ENCODE assay signal across 11 mouse cellular contexts in genomic region chr9:71759893-71760292, GRCm38 (mm10). TPM values are rescaled to one million over a fixed set of nuclear protein-coding genes. Genes with fewer than 3 reads are reported as not detected.
DNase-seq lines count a peak whose midpoint lies in the region; ATAC-seq and TF ChIP-seq lines count a peak whose summit lies in the region.
"Had no signal": no experiment of that assay in that cellular context is flagged by ENCODE, and none has a peak within 500 bp of the region (broad histone marks: within the 10 kb centered on the region; RNA-seq: fewer than 3 reads in every experiment).

No protein-coding gene starts in this region.

- H3K79me2 ChIP-seq in liver, adult 2 months (ENCODE audit: control insufficient read depth, insufficient read depth, low read length): peaks cover 40% of the 10 kb centered on the region; the same call in 1 of the 2 replicates

- TF ChIP-seq CTCF in liver, adult 2 months (IDR thresholded peaks at IDR 0.05; ENCODE audit: low read depth, low read length): no peak

- peaks cover 16% of the 10 kb centered on the region for H3K4me1 ChIP-seq in liver, adult 2 months (ENCODE audit: control insufficient read depth, insufficient read depth, low read length)
- peaks cover 11% of the 10 kb centered on the region for H3K4me1 ChIP-seq in liver, embryonic 12.5 days
- H3K4me1 ChIP-seq in kidney, embryonic 16.5 days (ENCODE audit: insufficient read depth, low read length): peaks cover 63% of the 10 kb centered on the region
- peaks cover 35% of the 10 kb centered on the region for H3K4me1 ChIP-seq in stomach, embryonic 14.5 days (ENCODE audit: control insufficient read depth, insufficient read depth, low read length)

- no peaks in the 10 kb centered on the region for H3K27me3 ChIP-seq in liver, adult 2 months (ENCODE audit: control insufficient read depth, insufficient read depth, low read length)
- no peaks in the 10 kb centered on the region for H3K27me3 ChIP-seq in liver, embryonic 12.5 days (replicated peaks)
- no peaks in the 10 kb centered on the region for H3K27me3 ChIP-seq in kidney, embryonic 16.5 days (ENCODE audit: insufficient read depth, low read length)
- no peaks in the 10 kb centered on the region for H3K27me3 ChIP-seq in stomach, embryonic 14.5 days (ENCODE audit: control insufficient read depth, insufficient read depth, low read length)

- no peak for ATAC-seq in liver, embryonic 12.5 days
- ATAC-seq in kidney, embryonic 16.5 days (ENCODE audit: low FRiP score, low TSS enrichment): peak; percentile 50; the same call in 1 of the 2 replicates
- ATAC-seq in stomach, embryonic 14.5 days (ENCODE audit: insufficient number of reproducible peaks, insufficient read depth, low FRiP score, low read depth): no peak
- ATAC-seq in activated CD4-positive, CD25-positive, alpha-beta regulatory T cell, adult 4 months: no peak
- ATAC-seq: midbrain, embryonic 15.5 days had no signal

- TF ChIP-seq POLR2A in liver, adult 2 months (IDR thresholded peaks at IDR 0.05; ENCODE audit: extremely low read depth, insufficient read depth, low read length): no peak

- no peak overlapping the region for H3K4me3 ChIP-seq in liver, adult 2 months (ENCODE audit: insufficient read depth, low read depth, low read length)
- no peak overlapping the region for H3K4me3 ChIP-seq in liver, embryonic 12.5 days
- H3K4me3 ChIP-seq in kidney, embryonic 16.5 days (ENCODE audit: low read length): no peak overlapping the region
- no peak overlapping the region for H3K4me3 ChIP-seq in stomach, embryonic 14.5 days (ENCODE audit: low read depth, low read length)
- H3K4me3 ChIP-seq: midbrain, embryonic 15.5 days had no signal

- WGBS in liver, adult 2 months: 31% methylated on average over 5 of the region's 5 CpGs
- WGBS in liver, embryonic 12.5 days (ENCODE audit: insufficient replicate concordance): 45% methylated on average over 5 of the region's 5 CpGs
- WGBS in kidney, embryonic 16.5 days: 23% methylated on average over 5 of the region's 5 CpGs
- 18% methylated on average over 5 of the region's 5 CpGs for WGBS in stomach, embryonic 14.5 days

- DNase-seq in embryo, embryonic 9.5 days (ENCODE audit: extremely low spot score): peak; percentile 36
- DNase-seq in embryo, embryonic 10.5 days (ENCODE audit: low spot score): no peak
- DNase-seq in liver, adult 2 months (ENCODE audit: extremely low read depth, low read depth, low spot score): peak; percentile 48
- no peak for DNase-seq in gastrocnemius, adult 18-20 months (ENCODE audit: low spot score)
- DNase-seq: cerebellum, postnatal 25 days; gastrocnemius, postnatal 25 days had no signal

- H3K27ac ChIP-seq in liver, adult 2 months (replicated peaks; ENCODE audit: insufficient read depth, low read depth, low read length): no peak overlapping the region
- H3K27ac ChIP-seq in liver, embryonic 12.5 days: no peak overlapping the region
- peak overlapping the region; percentile 79 for H3K27ac ChIP-seq in kidney, embryonic 16.5 days (ENCODE audit: low read length)
- peak overlapping the region; percentile 74 for H3K27ac ChIP-seq in stomach, embryonic 14.5 days (ENCODE audit: low read length)
- H3K27ac ChIP-seq: midbrain, embryonic 15.5 days had no signal

- no peak overlapping the region for H3K9ac ChIP-seq in liver, adult 2 months (ENCODE audit: low read depth, low read length)
- H3K9ac ChIP-seq in liver, embryonic 12.5 days: no peak overlapping the region
- peak overlapping the region; percentile 41; the same call in 1 of the 2 replicates for H3K9ac ChIP-seq in kidney, embryonic 16.5 days (replicated peaks; ENCODE audit: low read length)
- H3K9ac ChIP-seq in stomach, embryonic 14.5 days (replicated peaks; ENCODE audit: low read depth, low read length): no peak overlapping the region
- H3K9ac ChIP-seq: midbrain, embryonic 15.5 days had no signal

- H3K4me2 ChIP-seq in liver, embryonic 12.5 days: no peak overlapping the region
- peak overlapping the region; percentile 13; the same call in 1 of the 2 replicates for H3K4me2 ChIP-seq in kidney, embryonic 16.5 days (replicated peaks; ENCODE audit: low read depth, low read length)
- H3K4me2 ChIP-seq in stomach, embryonic 14.5 days (replicated peaks; ENCODE audit: low read depth, low read length): 0 out of 2 replicates have a peak overlapping the region, but pooled peaks have one; percentile 14

- 0 out of 2 replicates have a peak, but pooled peaks cover 7% of the 10 kb centered on the region for H3K9me3 ChIP-seq in liver, embryonic 12.5 days (replicated peaks)
- H3K9me3 ChIP-seq in kidney, embryonic 16.5 days (ENCODE audit: low read length): peaks cover 5% of the 10 kb centered on the region; the same call in 1 of the 2 replicates
- H3K9me3 ChIP-seq in stomach, embryonic 14.5 days (ENCODE audit: control insufficient read depth, low read depth, low read length): no peaks in the 10 kb centered on the region
- H3K9me3 ChIP-seq: midbrain, embryonic 15.5 days had no signal

- no peaks in the 10 kb centered on the region for H3K36me3 ChIP-seq in liver, adult 2 months (ENCODE audit: control insufficient read depth, insufficient read depth, low read length)
- H3K36me3 ChIP-seq in liver, embryonic 12.5 days: no peaks in the 10 kb centered on the region
- H3K36me3 ChIP-seq in kidney, embryonic 16.5 days (ENCODE audit: insufficient read depth, low read length): no peaks in the 10 kb centered on the region
- H3K36me3 ChIP-seq in stomach, embryonic 14.5 days (ENCODE audit: control insufficient read depth, insufficient read depth, low read length): no peaks in the 10 kb centered on the region
- H3K36me3 ChIP-seq: midbrain, embryonic 15.5 days had no signal

RNA-seq across cellular contexts. Expression of gene Cgnl1, which starts 11.5 kb away (rescaled TPM):
- total RNA-seq in liver, adult 2 months (2014; rRNA removed): 22.4 and 25.0 TPM in 2 replicates
- polyA plus RNA-seq in liver, adult 2 months (2012; rRNA removed): 16.3 and 17.2 TPM in 2 replicates
- 3.0 TPM in 2 replicates for polyA plus RNA-seq in liver, embryonic 12.5 days (2016; fragmentation: Nextera tagmentation; extraction: Ambion mirVana)
- 30.9 and 33.2 TPM in 2 replicates for polyA plus RNA-seq in kidney, embryonic 16.5 days (2015; fragmentation: Nextera tagmentation; extraction: Ambion mirVana)
- polyA plus RNA-seq in stomach, embryonic 14.5 days (2014; fragmentation: Nextera tagmentation; extraction: Ambion mirVana): 11.8 and 12.2 TPM in 2 replicates
- total RNA-seq in gastrocnemius, adult 18-20 months (2021): 1 to 10 TPM; 3.9 to 4.1 TPM
- not detected for polyA plus RNA-seq in activated CD4-positive, CD25-positive, alpha-beta regulatory T cell, adult 4 months (2017; shearing (Covaris generic))

Comparison
In these comparisons a context has a peak if more than half of its experiments do, and no peak if none do; other contexts are left out.
1. DNase-seq: peak in embryo, embryonic 9.5 days (single experiment) and liver, adult 2 months (single experiment); none in embryo, embryonic 10.5 days (single experiment) and gastrocnemius, adult 18-20 months (single experiment).
2. H3K27ac ChIP-seq: peak in kidney, embryonic 16.5 days (single experiment) and stomach, embryonic 14.5 days (single experiment); none in liver, adult 2 months (single experiment) and liver, embryonic 12.5 days (single experiment).